Mouse (Mus musculus): Measurements from ENCODE around the gene Adgrf3.

Gene Adgrf3

DNA sequence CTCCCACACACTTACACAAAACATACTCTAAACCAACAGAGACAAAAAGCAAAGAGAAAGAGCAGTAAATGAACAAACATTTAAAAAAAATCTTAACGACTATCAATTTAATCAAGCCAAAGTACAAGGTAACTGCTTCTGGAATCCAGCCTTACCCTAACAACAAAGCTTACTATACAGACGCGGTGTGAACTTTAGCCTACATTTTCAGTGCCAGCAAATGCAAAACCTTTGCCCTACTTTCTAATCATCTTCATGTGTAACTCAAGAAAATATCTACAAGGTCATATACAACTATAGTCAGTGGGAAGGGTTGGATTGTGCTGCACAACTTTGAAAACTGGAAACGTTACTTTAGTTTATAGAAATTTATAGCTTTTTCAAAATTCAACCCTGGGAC lies 53.5 kb downstream of the Adgrf3 start:
- DNase-seq (ENCODE audit: low spot score) = no peak

DNA sequence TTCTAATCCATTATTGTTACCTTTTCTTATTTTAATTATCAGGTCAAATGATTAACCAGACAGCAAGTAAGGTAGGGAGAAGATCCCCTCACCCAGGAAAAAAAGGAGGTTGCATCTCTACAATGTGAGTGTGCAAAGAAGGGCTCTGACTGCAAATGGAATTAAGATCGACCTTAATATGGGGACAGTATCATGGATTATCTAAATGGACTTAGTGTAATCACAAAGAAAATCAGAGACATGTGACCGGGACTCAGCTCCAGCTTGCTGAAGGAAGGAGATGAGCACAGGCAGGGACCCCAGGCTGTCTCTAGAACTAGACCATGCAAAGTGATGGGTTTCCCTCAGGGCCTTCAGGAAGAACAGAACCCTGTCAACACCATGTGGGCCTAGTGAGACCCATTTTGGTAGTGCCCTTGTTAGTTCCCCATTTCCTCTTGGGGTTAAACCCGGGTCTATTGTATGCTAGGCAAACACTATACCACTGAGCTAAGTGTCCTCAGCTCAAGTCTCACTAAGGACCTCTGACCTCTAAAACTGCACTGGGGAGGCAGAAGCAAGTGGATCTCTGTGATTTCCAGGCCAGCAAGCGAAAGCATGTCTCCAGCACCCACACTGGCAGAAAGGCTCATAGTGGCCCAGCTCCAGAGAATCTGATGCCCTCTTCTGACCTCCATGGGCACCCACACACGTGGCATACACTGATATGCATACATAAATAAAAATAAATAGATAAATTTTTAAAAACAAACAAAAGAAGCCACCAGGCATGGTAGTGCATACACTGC lies 57.2 kb downstream of the Adgrf3 start:
- no peak for DNase-seq (ENCODE audit: low spot score)

- no peak for DNase-seq (ENCODE audit: low spot score)
These were observed 59.0 kb downstream of the Adgrf3 start for GRCm38 (mm10) chr5:30146526-30146925.

All from c-Kit-positive CD71-positive TER-119-positive erythroid progenitor cells, embryonic 14.5 days (primary cell).